Mouse (Mus musculus): Measurements from ENCODE around the gene 1700010I14Rik.

GRCm38 (mm10) chr17:8974823-8975397 is 13.2 kb upstream of the 1700010I14Rik start:
- TF ChIP-seq CTCF (IDR thresholded peaks at IDR 0.05; ENCODE audit: low read depth) (no peak), EP300 (optimal IDR thresholded peaks at IDR 0.05) (no peak)

Data from stomach, postnatal 0 days (tissue).